Mouse (Mus musculus) hindbrain, postnatal 0 days (tissue): ENCODE measurements around the gene Prps2. TPM values are rescaled to one million over a fixed set of nuclear protein-coding genes. Genes with fewer than 3 reads are reported as not detected.
"Not testable (repeated sequence)": the region's sequence is repeated elsewhere in the genome, so short reads cannot be mapped to it uniquely, and the experiment has no call there.

Experiments
- ATAC-seq: fragments of 200-750 bp; cut with Nextera tagmentation; 2 replicates; pipeline ENCODE4 v1.8.0; 2017; ENCODE audit warnings: mild to moderate bottlenecking, moderate TSS enrichment, moderate library complexity
- DNase-seq: peaks from one replicate; pipeline ENCODE4 v3.0.0-alpha.2; 2015; ENCODE audit warnings: low spot score
- H3K27ac ChIP-seq: fragments of 300-500 bp; sonication (generic); 2 replicates; pipeline ENCODE4 v1.5.1; 2014; ENCODE audit warnings: mild to moderate bottlenecking
- H3K27me3 ChIP-seq: fragments of 300-500 bp; sonication (generic); 2 replicates; pipeline ENCODE4 v1.6.1; 2014; ENCODE audit warnings: low read length, mixed read lengths; ENCODE audit not compliant: insufficient read depth
- H3K36me3 ChIP-seq: fragments of 300-500 bp; sonication (generic); 2 replicates; pipeline ENCODE4 v1.6.1; 2014; ENCODE audit warnings: low read length, mixed read lengths; ENCODE audit not compliant: insufficient read depth
- H3K4me1 ChIP-seq: fragments of 300-500 bp; sonication (generic); 2 replicates; pipeline ENCODE4 v1.6.1; 2014; ENCODE audit warnings: antibody characterized with exemption, low read length, mixed read lengths; ENCODE audit not compliant: insufficient read depth
- H3K4me2 ChIP-seq: fragments of 300-500 bp; sonication (generic); 2 replicates; pipeline ENCODE4 v1.6.1; 2014; ENCODE audit warnings: low read depth, mild to moderate bottlenecking, low read length, moderate library complexity, mixed read lengths
- H3K4me3 ChIP-seq: fragments of 300-500 bp; sonication (generic); 2 replicates; pipeline ENCODE4 v1.5.1; 2014; ENCODE audit warnings: low read length
- H3K9ac ChIP-seq: fragments of 300-500 bp; sonication (generic); replicated peaks from 2 replicates; pipeline ENCODE4 v1.6.1; 2014; ENCODE audit warnings: mild to moderate bottlenecking, low read length, moderate library complexity, mixed read lengths
- H3K9me3 ChIP-seq: fragments of 300-500 bp; sonication (generic); 2 replicates; pipeline ENCODE4 v1.6.1; 2016; ENCODE audit warnings: low read length, mixed read lengths
- CTCF ChIP-seq: IDR thresholded peaks from 2 replicates; pipeline ENCODE4 v1.5.1; 2016; ENCODE audit warnings: antibody characterized with exemption, control low read depth, low read depth
- WGBS: fragments of 180-500 bp; shearing (Covaris S2); extraction: QIAGEN DNeasy Blood & Tissue Kit; methylation state at CpG from one replicate; pipeline ENCODE4 v1.1.7; 2014; 5-methylcytosine and 5-hydroxymethylcytosine counted together
- polyA plus RNA-seq: library from polyadenylated mRNA; unstranded; fragments of >200 nt; fragmentation: Nextera tagmentation; extraction: Ambion mirVana; gene quantifications from 2 replicates; pipeline ENCODE4 v1.2.1, GENCODE M21; 2015
- total RNA-seq: library from RNA; depleted of rRNA; stranded (reverse); fragments of >200 nt; gene quantifications from 2 replicates; pipeline ENCODE4 v1.2.3, GENCODE M21; 2014

Gene Prps2
- total and polyA plus RNA-seq, 2 experiments from 2014 or later: 14.3 to 30.3 TPM

GRCm38 (mm10) chrX:167329098-167329497 lies 53.5 kb downstream of the Prps2 start:
- ATAC-seq (no peak), DNase-seq (no peak)
- no peak for TF ChIP-seq CTCF

GRCm38 (mm10) chrX:167328519-167328918 lies 54.0 kb downstream of the Prps2 start:
- Histone ChIP-seq H3K36me3 (no peaks in the 10 kb centered on the region), H3K9me3 (no peaks in the 10 kb centered on the region), H3K4me3 (no peak overlapping the region), H3K27ac (no peak overlapping the region), H3K4me2 (no peak overlapping the region), H3K4me1 (no peaks in the 10 kb centered on the region), H3K9ac (no peak overlapping the region), H3K27me3 (no peaks in the 10 kb centered on the region)
- DNase-seq: no peak
- no peak for TF ChIP-seq CTCF
- WGBS: 91% methylated on average over 3 of the region's 3 CpGs
- ATAC-seq: no peak

More at GRCm38 (mm10) chrX:167329098-167329497, 53.5 kb downstream of the Prps2 start:
- no peaks in the 10 kb centered on the region for H3K27me3 ChIP-seq
- no peak overlapping the region for H3K4me3 ChIP-seq
- H3K27ac ChIP-seq: no peak overlapping the region
- no peak overlapping the region for H3K9ac ChIP-seq
- H3K9me3 ChIP-seq: no peaks in the 10 kb centered on the region
- no peak overlapping the region for H3K4me2 ChIP-seq
- no peaks in the 10 kb centered on the region for H3K4me1 ChIP-seq
- 53% methylated on average over 1 of the region's 1 CpGs for WGBS
- H3K36me3 ChIP-seq: no peaks in the 10 kb centered on the region

- WGBS: 59% methylated on average over 1 of the region's 1 CpGs
- no peak for TF ChIP-seq CTCF
- H3K4me2 ChIP-seq: no peak overlapping the region
These were observed 58.8 kb downstream of the Prps2 start for GRCm38 (mm10) chrX:167323742-167324141.

GRCm38 (mm10) chrX:167321233-167321806 lies 61.2 kb downstream of the Prps2 start:
- Histone ChIP-seq H3K4me2 (no peak overlapping the region), H3K4me1 (no peaks in the 10 kb centered on the region), H3K27ac (no peak overlapping the region), H3K36me3 (no peaks in the 10 kb centered on the region), H3K9me3 (no peaks in the 10 kb centered on the region), H3K4me3 (no peak overlapping the region), H3K9ac (no peak overlapping the region), H3K27me3 (no peaks in the 10 kb centered on the region)
- ATAC-seq: no peak
- no peak for DNase-seq
- TF ChIP-seq CTCF: no peak
- 46% methylated on average over 4 of the region's 4 CpGs for WGBS

More at GRCm38 (mm10) chrX:167323742-167324141, 58.8 kb downstream of the Prps2 start:
- Histone ChIP-seq H3K4me3 (no peak overlapping the region), H3K9ac (no peak overlapping the region), H3K4me1 (no peaks in the 10 kb centered on the region), H3K27me3 (no peaks in the 10 kb centered on the region), H3K9me3 (no peaks in the 10 kb centered on the region), H3K27ac (no peak overlapping the region), H3K36me3 (no peaks in the 10 kb centered on the region)
- ATAC-seq: no peak
- no peak for DNase-seq

GRCm38 (mm10) chrX:167318819-167319396 lies 63.6 kb downstream of the Prps2 start:
- H3K9ac ChIP-seq: no peak overlapping the region
- no peak overlapping the region for H3K4me2 ChIP-seq
- no peaks in the 10 kb centered on the region for H3K36me3 ChIP-seq
- H3K4me1 ChIP-seq: no peaks in the 10 kb centered on the region
- H3K9me3 ChIP-seq: no peaks in the 10 kb centered on the region
- no peaks in the 10 kb centered on the region for H3K27me3 ChIP-seq
- H3K27ac ChIP-seq: no peak overlapping the region
- peak; percentile 71 for ATAC-seq
- WGBS: 38% methylated on average over 4 of the region's 4 CpGs
- peak; percentile 27 for DNase-seq
- no peak for TF ChIP-seq CTCF
- no peak overlapping the region for H3K4me3 ChIP-seq

DNA sequence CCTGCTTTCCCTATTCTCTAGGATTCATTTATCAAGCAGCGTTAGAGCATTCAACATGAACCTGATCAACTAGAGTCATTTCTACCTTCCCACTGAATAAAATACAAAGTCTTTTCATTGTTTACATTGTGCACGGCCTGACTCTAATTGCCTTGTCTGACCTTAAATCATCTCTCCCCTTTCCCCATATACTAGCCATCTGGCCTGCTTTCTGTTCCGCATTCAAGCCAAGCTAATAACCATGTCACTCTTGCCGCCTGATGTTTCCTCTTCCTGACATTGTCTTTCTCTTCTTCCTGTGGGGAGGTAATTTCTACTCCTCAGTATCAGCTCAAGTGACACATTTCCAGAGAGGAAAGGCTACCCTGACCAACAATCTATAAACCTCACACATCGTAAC lies 66.8 kb downstream of the Prps2 start:
- Histone ChIP-seq H3K36me3 (no peaks in the 10 kb centered on the region), H3K4me2 (no peak overlapping the region), H3K4me3 (no peak overlapping the region), H3K27ac (no peak overlapping the region), H3K4me1 (no peaks in the 10 kb centered on the region), H3K9ac (no peak overlapping the region), H3K27me3 (no peaks in the 10 kb centered on the region), H3K9me3 (no peaks in the 10 kb centered on the region)
- TF ChIP-seq CTCF: no peak
- ATAC-seq (no peak), DNase-seq (no peak)
- 64% methylated on average over 5 of the region's 5 CpGs for WGBS

- no peak for DNase-seq
- Histone ChIP-seq H3K4me2 (no peak overlapping the region), H3K9ac (no peak overlapping the region), H3K4me3 (no peak overlapping the region), H3K27ac (no peak overlapping the region), H3K27me3 (no peaks in the 10 kb centered on the region), H3K4me1 (no peaks in the 10 kb centered on the region), H3K9me3 (no peaks in the 10 kb centered on the region), H3K36me3 (no peaks in the 10 kb centered on the region)
- 62% methylated on average over 4 of the region's 4 CpGs for WGBS
- TF ChIP-seq CTCF: no peak
- no peak for ATAC-seq
These were observed 67.3 kb downstream of the Prps2 start for GRCm38 (mm10) chrX:167315093-167315726.

DNA sequence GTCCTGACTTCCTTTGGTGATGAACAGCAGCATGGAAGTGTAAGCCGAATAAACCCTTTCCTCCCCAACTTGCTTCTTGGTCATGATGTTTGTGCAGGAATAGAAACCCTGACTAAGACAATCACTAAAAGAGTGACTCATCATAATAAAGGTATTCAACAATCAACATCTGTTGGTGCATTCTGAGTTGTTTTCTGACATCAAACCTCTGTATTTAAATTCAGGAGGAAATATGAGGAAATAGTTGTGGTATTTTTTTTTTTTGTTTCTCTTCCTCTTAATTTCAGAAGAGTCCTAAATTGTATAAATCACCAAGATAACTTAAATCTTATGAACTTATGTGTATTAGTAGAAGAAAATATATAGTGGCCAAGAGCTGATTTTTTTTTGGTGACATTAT lies 80.5 kb downstream of the Prps2 start:
- DNase-seq, ATAC-seq: not testable (repeated sequence)

More for the DNA sequence above, 80.5 kb downstream of the Prps2 start:
- no CpG with 5 or more reads among the region's 1 CpGs for WGBS
- not testable (repeated sequence) for H3K9me3 ChIP-seq, H3K4me1 ChIP-seq, H3K4me3 ChIP-seq, H3K4me2 ChIP-seq, H3K9ac ChIP-seq, H3K27ac ChIP-seq, H3K36me3 ChIP-seq, H3K27me3 ChIP-seq
